ENCODE assay signal across 8 mouse cellular contexts in the genomic region with DNA sequence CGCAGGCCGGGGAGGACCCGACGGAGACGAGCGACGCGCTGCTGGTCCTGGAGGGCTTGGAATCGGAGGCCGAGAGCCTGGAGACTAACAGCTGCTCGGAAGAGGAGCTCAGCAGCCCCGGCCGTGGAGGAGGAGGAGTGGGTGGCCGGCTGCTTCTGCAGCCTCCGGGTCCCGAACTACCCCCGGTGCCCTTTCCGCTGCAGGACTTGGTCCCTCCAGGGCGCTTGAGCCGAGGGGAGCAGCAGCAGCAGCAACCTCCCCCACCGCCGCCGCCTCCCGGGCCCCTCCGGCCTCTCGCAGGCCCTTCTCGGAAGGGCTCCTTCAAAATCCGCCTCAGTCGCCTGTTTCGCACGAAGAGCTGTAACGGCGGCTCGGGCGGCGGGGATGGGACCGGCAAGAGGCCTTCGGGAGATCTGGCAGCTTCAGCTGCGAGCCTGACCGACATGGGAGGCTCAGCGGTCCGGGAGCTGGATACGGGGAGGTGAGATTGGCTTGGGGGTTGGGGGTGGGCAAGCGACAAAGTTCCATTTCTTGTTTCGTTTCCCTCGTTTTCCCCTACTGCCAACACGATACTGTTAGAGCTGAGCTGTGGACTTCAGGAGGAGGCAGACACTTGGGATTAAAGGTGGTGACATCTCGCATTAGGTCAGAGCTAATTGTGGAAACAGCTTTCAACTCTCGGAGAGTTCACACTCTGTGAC. TPM values are rescaled to one million over a fixed set of nuclear protein-coding genes. Genes with fewer than 3 reads are reported as not detected.
DNase-seq lines count a peak whose midpoint lies in the region; ATAC-seq and TF ChIP-seq lines count a peak whose summit lies in the region.

No protein-coding gene starts in this region.

- peaks cover 41% of the 10 kb centered on the region for H3K4me1 ChIP-seq in limb, embryonic 15.5 days
- H3K4me1 ChIP-seq in midbrain, embryonic 14.5 days (ENCODE audit: control insufficient read depth, insufficient read depth, low read length), result peaks cover 26% of the 10 kb centered on the region
- no peaks in the 10 kb centered on the region for H3K4me1 ChIP-seq in stomach, postnatal 0 days (replicated peaks; ENCODE audit: control insufficient read depth, insufficient read depth)

- DNase-seq in kidney, adult 18-20 months, result peak; percentile 51
- DNase-seq in kidney, adult 11 months, result no peak
- peak; percentile 75 for DNase-seq in adrenal gland, postnatal 14 days
- DNase-seq in heart, postnatal 36 days, result peak; percentile 36 to 63
- peak; percentile 52 for DNase-seq in midbrain, embryonic 14.5 days
- peak; percentile 58 for DNase-seq in stomach, postnatal 0 days (ENCODE audit: low spot score)

- no peaks in the 10 kb centered on the region for H3K9me3 ChIP-seq in limb, embryonic 15.5 days
- H3K9me3 ChIP-seq in midbrain, embryonic 14.5 days (ENCODE audit: control insufficient read depth, low read length), result no peaks in the 10 kb centered on the region
- H3K9me3 ChIP-seq in stomach, postnatal 0 days (ENCODE audit: control insufficient read depth, low read length), result no peaks in the 10 kb centered on the region

- intact Hi-C loops in heart, postnatal 36 days (cut with DNase I), result no loop called here

- peak overlapping the region; percentile 92 for H3K4me3 ChIP-seq in limb, embryonic 15.5 days
- H3K4me3 ChIP-seq in midbrain, embryonic 14.5 days (replicated peaks; ENCODE audit: low read depth, low read length), result peak overlapping the region; percentile 98
- H3K4me3 ChIP-seq in stomach, postnatal 0 days (ENCODE audit: low read depth, low read length), result peak overlapping the region; percentile 93

- no peak for TF ChIP-seq CTCF in stomach, postnatal 0 days (IDR thresholded peaks at IDR 0.05; ENCODE audit: low read depth)

- no peaks in the 10 kb centered on the region for H3K27me3 ChIP-seq in limb, embryonic 15.5 days
- no peaks in the 10 kb centered on the region for H3K27me3 ChIP-seq in midbrain, embryonic 14.5 days (ENCODE audit: control insufficient read depth, insufficient read depth, low read length)
- H3K27me3 ChIP-seq in stomach, postnatal 0 days (ENCODE audit: control insufficient read depth, insufficient read depth, low read length), result no peaks in the 10 kb centered on the region

- H3K9ac ChIP-seq in limb, embryonic 15.5 days, result peak overlapping the region; percentile 98
- peak overlapping the region; percentile 96 for H3K9ac ChIP-seq in midbrain, embryonic 14.5 days (replicated peaks; ENCODE audit: low read length)
- peak overlapping the region; percentile 96 for H3K9ac ChIP-seq in stomach, postnatal 0 days (ENCODE audit: low read length)

- peak overlapping the region; percentile 86 for H3K27ac ChIP-seq in limb, embryonic 15.5 days
- H3K27ac ChIP-seq in midbrain, embryonic 14.5 days (replicated peaks; ENCODE audit: low read depth, low read length), result peak overlapping the region; percentile 89
- H3K27ac ChIP-seq in stomach, postnatal 0 days (replicated peaks), result peak overlapping the region; percentile 86

- peak; percentile 53 for ATAC-seq in erythroid progenitor cell, adult 5-6 weeks (replicated peaks; ENCODE audit: low FRiP score, poor library complexity, severe bottlenecking)
- no peak for ATAC-seq in limb, embryonic 15.5 days (ENCODE audit: insufficient number of reproducible peaks, low FRiP score, low TSS enrichment, low read depth)
- peak; percentile 5; the same call in 1 of the 2 replicates for ATAC-seq in midbrain, embryonic 14.5 days (ENCODE audit: low FRiP score, low TSS enrichment)
- ATAC-seq in stomach, postnatal 0 days (ENCODE audit: low FRiP score, low TSS enrichment), result peak; percentile 4; the same call in 1 of the 2 replicates

- no peak for TF ChIP-seq EP300 in stomach, postnatal 0 days (optimal IDR thresholded peaks at IDR 0.05)

- H3K4me2 ChIP-seq in limb, embryonic 15.5 days, result peak overlapping the region; percentile 87
- H3K4me2 ChIP-seq in midbrain, embryonic 14.5 days (ENCODE audit: low read length), result peak overlapping the region; percentile 83
- H3K4me2 ChIP-seq in stomach, postnatal 0 days (replicated peaks; ENCODE audit: low read depth), result peak overlapping the region; percentile 89

- WGBS in limb, embryonic 15.5 days, result under 1% methylated on average over 48 of the region's 49 CpGs
- WGBS in midbrain, embryonic 14.5 days, result under 1% methylated on average over 49 of the region's 49 CpGs
- 1% methylated on average over 45 of the region's 49 CpGs for WGBS in stomach, postnatal 0 days

- H3K36me3 ChIP-seq in limb, embryonic 15.5 days, result 0 out of 2 replicates have a peak, but pooled peaks cover 4% of the 10 kb centered on the region
- H3K36me3 ChIP-seq in midbrain, embryonic 14.5 days (ENCODE audit: control insufficient read depth, insufficient read depth, low read length), result no peaks in the 10 kb centered on the region
- no peaks in the 10 kb centered on the region for H3K36me3 ChIP-seq in stomach, postnatal 0 days (ENCODE audit: control insufficient read depth, insufficient read depth, low read length)

RNA-seq across cellular contexts. Expression of a gene that starts 0.7 kb away (rescaled TPM):
- total RNA-seq in adrenal gland, postnatal 14 days (2021), result 18.3 TPM in 2 replicates
- total RNA-seq in erythroid progenitor cell, adult 5-6 weeks (2015; ENCODE audit: low replicate concordance), result 2.5 and 2.9 TPM in 2 replicates
- 5.4 and 6.0 TPM in 2 replicates for total RNA-seq in erythroid progenitor cell, adult 5-6 weeks (2017; ENCODE audit: low replicate concordance)
- 10 to 100 TPM; 18.3 to 19.6 TPM for total RNA-seq in heart, postnatal 36 days (2021)
- 3.4 and 4.4 TPM in 2 replicates for polyA plus RNA-seq in limb, embryonic 15.5 days (2015; fragmentation: Nextera tagmentation; extraction: Ambion mirVana)
- 6.9 and 10.4 TPM in 2 replicates for polyA plus RNA-seq in midbrain, embryonic 14.5 days (2014; fragmentation: Nextera tagmentation; extraction: Ambion mirVana)
- polyA plus RNA-seq in stomach, postnatal 0 days (2015; fragmentation: Nextera tagmentation; extraction: Ambion mirVana), result 1.3 and 1.7 TPM in 2 replicates

RNA-seq across cellular contexts. Expression of a gene that starts 11.2 kb away (rescaled TPM):
- 2.8 and 3.3 TPM in 2 replicates for total RNA-seq in adrenal gland, postnatal 14 days (2021)
- total RNA-seq in erythroid progenitor cell, adult 5-6 weeks (2015; ENCODE audit: low replicate concordance), result not detected in 2 replicates
- total RNA-seq in erythroid progenitor cell, adult 5-6 weeks (2017; ENCODE audit: low replicate concordance), result 0.15 TPM in 1 of 2 replicates, not detected in the other
- total RNA-seq in heart, postnatal 36 days (2021), result under 1 TPM; 0.08 to 0.11 TPM
- 0.09 and 0.10 TPM in 2 replicates for polyA plus RNA-seq in limb, embryonic 15.5 days (2015; fragmentation: Nextera tagmentation; extraction: Ambion mirVana)
- polyA plus RNA-seq in midbrain, embryonic 14.5 days (2014; fragmentation: Nextera tagmentation; extraction: Ambion mirVana), result 0.30 and 0.36 TPM in 2 replicates
- 0.17 and 0.23 TPM in 2 replicates for polyA plus RNA-seq in stomach, postnatal 0 days (2015; fragmentation: Nextera tagmentation; extraction: Ambion mirVana)

RNA-seq across cellular contexts. Expression of a gene that starts 47.6 kb away (rescaled TPM):
- 43.5 and 46.0 TPM in 2 replicates for total RNA-seq in adrenal gland, postnatal 14 days (2021)
- total RNA-seq in erythroid progenitor cell, adult 5-6 weeks (2015; ENCODE audit: low replicate concordance), result 13.4 and 15.5 TPM in 2 replicates
- total RNA-seq in erythroid progenitor cell, adult 5-6 weeks (2017; ENCODE audit: low replicate concordance), result 3.6 and 5.9 TPM in 2 replicates
- 10 to 100 TPM; 55.3 to 65.3 TPM for total RNA-seq in heart, postnatal 36 days (2021)
- 37.6 and 41.4 TPM in 2 replicates for polyA plus RNA-seq in limb, embryonic 15.5 days (2015; fragmentation: Nextera tagmentation; extraction: Ambion mirVana)
- 39.4 and 46.7 TPM in 2 replicates for polyA plus RNA-seq in midbrain, embryonic 14.5 days (2014; fragmentation: Nextera tagmentation; extraction: Ambion mirVana)
- 28.2 and 28.8 TPM in 2 replicates for polyA plus RNA-seq in stomach, postnatal 0 days (2015; fragmentation: Nextera tagmentation; extraction: Ambion mirVana)

RNA-seq across cellular contexts. Expression of a gene that starts 52.2 kb away (rescaled TPM):
- total RNA-seq in adrenal gland, postnatal 14 days (2021), result 31.4 and 32.8 TPM in 2 replicates
- total RNA-seq in erythroid progenitor cell, adult 5-6 weeks (2015; ENCODE audit: low replicate concordance), result 76.8 and 82.6 TPM in 2 replicates
- 65.7 and 71.1 TPM in 2 replicates for total RNA-seq in erythroid progenitor cell, adult 5-6 weeks (2017; ENCODE audit: low replicate concordance)
- 10 to 100 TPM; 16.0 to 18.0 TPM for total RNA-seq in heart, postnatal 36 days (2021)
- 7.8 and 8.4 TPM in 2 replicates for polyA plus RNA-seq in limb, embryonic 15.5 days (2015; fragmentation: Nextera tagmentation; extraction: Ambion mirVana)
- 7.8 and 13.1 TPM in 2 replicates for polyA plus RNA-seq in midbrain, embryonic 14.5 days (2014; fragmentation: Nextera tagmentation; extraction: Ambion mirVana)
- polyA plus RNA-seq in stomach, postnatal 0 days (2015; fragmentation: Nextera tagmentation; extraction: Ambion mirVana), result 4.3 and 4.6 TPM in 2 replicates
